Mouse (Mus musculus) brain, embryonic 14.5 days (tissue): ENCODE results near the gene Ndufa13.

Source experiments
- CTCF ChIP-seq: fragments of 200-500 bp; IDR thresholded peaks from 2 replicates; pipeline ENCODE4 v1.5.1; 2012; ENCODE audit warnings: inconsistent platforms, mild to moderate bottlenecking, moderate library complexity, borderline replicate concordance; ENCODE audit not compliant: insufficient read depth, insufficient read length; ENCODE audit errors: extremely low read depth
- POLR2A ChIP-seq: fragments of 200-500 bp; IDR thresholded peaks from 2 replicates; pipeline ENCODE4 v1.6.1; 2012; ENCODE audit warnings: mild to moderate bottlenecking, inconsistent platforms, borderline replicate concordance; ENCODE audit not compliant: poor library complexity, insufficient read depth, insufficient read length, severe bottlenecking; ENCODE audit errors: extremely low read depth

GRCm38 (mm10) chr8:69882021-69882756 is 20.2 kb downstream of the Ndufa13 start:
- TF ChIP-seq CTCF, result no peak
- no peak for TF ChIP-seq POLR2A
